Mouse (Mus musculus): ENCODE measurements around the gene Ehbp1l1. TPM values are rescaled to one million over a fixed set of nuclear protein-coding genes. Genes with fewer than 3 reads are reported as not detected.

The Ehbp1l1 gene
- polyA plus RNA-seq, 1 experiment from 2014 or later = 69.0 TPM

- 8% methylated on average over 35 of the region's 36 CpGs for WGBS
- Histone ChIP-seq H3K36me3 (no peaks in the 10 kb centered on the region), H3K4me1 (peaks cover 55% of the 10 kb centered on the region), H3K27ac (peak overlapping the region; percentile 70), H3K27me3 (ENCODE audit: insufficient read depth, poor library complexity, severe bottlenecking) (peaks cover 96% of the 10 kb centered on the region), H3K9me3 (no peaks in the 10 kb centered on the region), H3K4me3 (peak overlapping the region; percentile 55)
- DNase-seq (ENCODE audit: low spot score) = no peak
Observed at GRCm38 (mm10) chr19:5745756-5746710, 19.9 kb upstream of the Ehbp1l1 start.

- peak overlapping the region; percentile 6; the same call in 1 of the 2 replicates for H3K4me3 ChIP-seq
- no peak for DNase-seq (ENCODE audit: low spot score)
- H3K4me1 ChIP-seq = peaks cover 59% of the 10 kb centered on the region
Observed at GRCm38 (mm10) chr19:5743576-5743975, 17.5 kb upstream of the Ehbp1l1 start.

GRCm38 (mm10) chr19:5742241-5742641, 16.1 kb upstream of the Ehbp1l1 start:
- no peaks in the 10 kb centered on the region; the same call in 1 of the 2 replicates for H3K36me3 ChIP-seq
- DNase-seq (ENCODE audit: low spot score) = no peak
- peak overlapping the region; percentile 84 for H3K4me3 ChIP-seq
- H3K9me3 ChIP-seq = no peaks in the 10 kb centered on the region
- peak overlapping the region; percentile 89 for H3K27ac ChIP-seq
- H3K27me3 ChIP-seq (ENCODE audit: insufficient read depth, poor library complexity, severe bottlenecking) = peaks cover 90% of the 10 kb centered on the region
- H3K4me1 ChIP-seq = peaks cover 57% of the 10 kb centered on the region
- under 1% methylated on average over 32 of the region's 32 CpGs for WGBS

More at GRCm38 (mm10) chr19:5743576-5743975, 17.5 kb upstream of the Ehbp1l1 start:
- WGBS = 66% methylated on average over 5 of the region's 5 CpGs
- Histone ChIP-seq H3K27me3 (ENCODE audit: insufficient read depth, poor library complexity, severe bottlenecking) (peaks cover 96% of the 10 kb centered on the region), H3K9me3 (no peaks in the 10 kb centered on the region), H3K36me3 (no peaks in the 10 kb centered on the region; the same call in 1 of the 2 replicates), H3K27ac (no peak overlapping the region)

- H3K36me3 ChIP-seq = no peaks in the 10 kb centered on the region; the same call in 1 of the 2 replicates
- peaks cover 89% of the 10 kb centered on the region for H3K27me3 ChIP-seq (ENCODE audit: insufficient read depth, poor library complexity, severe bottlenecking)
- H3K9me3 ChIP-seq = no peaks in the 10 kb centered on the region
- peak overlapping the region; percentile 89 for H3K27ac ChIP-seq
- DNase-seq (ENCODE audit: low spot score) = no peak
- under 1% methylated on average over 55 of the region's 55 CpGs for WGBS
- peak overlapping the region; percentile 84 for H3K4me3 ChIP-seq
- peaks cover 52% of the 10 kb centered on the region for H3K4me1 ChIP-seq
Observed at GRCm38 (mm10) chr19:5741641-5742240, 15.6 kb upstream of the Ehbp1l1 start.

- Histone ChIP-seq H3K27ac (peak within 1 kb of the TSS; percentile 89), H3K4me1 (peaks cover 41% of the 10 kb centered on the region), H3K27me3 (ENCODE audit: insufficient read depth, poor library complexity, severe bottlenecking) (peaks cover 88% of the 10 kb centered on the region), H3K4me3 (peak within 1 kb of the TSS; percentile 84), H3K36me3 (no peaks in the 10 kb centered on the region; the same call in 1 of the 2 replicates), H3K9me3 (no peaks in the 10 kb centered on the region)
- no peak for DNase-seq (ENCODE audit: low spot score)
- WGBS = 20% methylated on average over 12 of the region's 14 CpGs
Observed at GRCm38 (mm10) chr19:5740320-5741317, 14.5 kb upstream of the Ehbp1l1 start, which contains the start of gene Ltbp3. Gene Ltbp3, plus strand, starts transcription at chr19:5740904.

GRCm38 (mm10) chr19:5739446-5739845, 13.3 kb upstream of the Ehbp1l1 start:
- Histone ChIP-seq H3K4me1 (peaks cover 36% of the 10 kb centered on the region), H3K36me3 (no peaks in the 10 kb centered on the region; the same call in 1 of the 2 replicates), H3K4me3 (no peak overlapping the region; the same call in 1 of the 2 replicates), H3K27ac (no peak overlapping the region), H3K9me3 (no peaks in the 10 kb centered on the region), H3K27me3 (ENCODE audit: insufficient read depth, poor library complexity, severe bottlenecking) (peaks cover 83% of the 10 kb centered on the region)
- 45% methylated on average over 2 of the region's 2 CpGs for WGBS
- DNase-seq (ENCODE audit: low spot score) = no peak

- Histone ChIP-seq H3K4me3 (no peak overlapping the region), H3K36me3 (peaks cover 8% of the 10 kb centered on the region), H3K27me3 (ENCODE audit: insufficient read depth, poor library complexity, severe bottlenecking) (peaks cover 34% of the 10 kb centered on the region), H3K4me1 (peaks cover 22% of the 10 kb centered on the region), H3K27ac (no peak overlapping the region), H3K9me3 (no peaks in the 10 kb centered on the region)
- 81% methylated on average over 9 of the region's 9 CpGs for WGBS
- no peak for DNase-seq (ENCODE audit: low spot score)
Observed at GRCm38 (mm10) chr19:5734325-5734724, 8.2 kb upstream of the Ehbp1l1 start.

GRCm38 (mm10) chr19:5731264-5731978, 5.3 kb upstream of the Ehbp1l1 start:
- Histone ChIP-seq H3K27ac (peak overlapping the region; percentile 79), H3K27me3 (ENCODE audit: insufficient read depth, poor library complexity, severe bottlenecking) (peaks cover 14% of the 10 kb centered on the region), H3K4me1 (peaks cover 48% of the 10 kb centered on the region), H3K4me3 (peak overlapping the region; percentile 89), H3K36me3 (peaks cover 8% of the 10 kb centered on the region), H3K9me3 (no peaks in the 10 kb centered on the region)
- WGBS = under 1% methylated on average over 47 of the region's 47 CpGs
- DNase-seq (ENCODE audit: low spot score) = peak; percentile 98

- H3K27ac ChIP-seq = peak overlapping the region; percentile 79
- no peak for DNase-seq (ENCODE audit: low spot score)
- 74% methylated on average over 29 of the region's 29 CpGs for WGBS
- no peaks in the 10 kb centered on the region for H3K9me3 ChIP-seq
- H3K36me3 ChIP-seq = peaks cover 8% of the 10 kb centered on the region
- H3K4me3 ChIP-seq = peak overlapping the region; percentile 89
- peaks cover 55% of the 10 kb centered on the region for H3K4me1 ChIP-seq
- H3K27me3 ChIP-seq (ENCODE audit: insufficient read depth, poor library complexity, severe bottlenecking) = 0 out of 2 replicates have a peak, but pooled peaks cover 6% of the 10 kb centered on the region
Observed at GRCm38 (mm10) chr19:5730314-5731186, 4.4 kb upstream of the Ehbp1l1 start.

- Histone ChIP-seq H3K27me3 (ENCODE audit: insufficient read depth, poor library complexity, severe bottlenecking) (no peaks in the 10 kb centered on the region), H3K27ac (peak within 1 kb of the TSS; percentile 98), H3K9me3 (no peaks in the 10 kb centered on the region), H3K4me3 (peak within 1 kb of the TSS; percentile 97), H3K4me1 (peaks cover 66% of the 10 kb centered on the region), H3K36me3 (peaks cover 8% of the 10 kb centered on the region)
- DNase-seq (ENCODE audit: low spot score) = peak; percentile 95
- WGBS = under 1% methylated on average over 37 of the region's 37 CpGs
Observed at GRCm38 (mm10) chr19:5729444-5729815, 3.3 kb upstream of the Ehbp1l1 start, which contains the start of gene Fam89b. Gene Fam89b, minus strand, starts transcription at chr19:5729653.

All from heart, embryonic 10.5 days (tissue).